Mouse (Mus musculus) CH12.LX (cell line): ENCODE measurements at regions not wholly inside any gene's neighbourhood (a gene's known extent, or its start where the extent isn't known, plus 50 kb on each side); places are given as distances from the start of the nearest gene placed in this dataset.

Experiments used
- DNase-seq: peaks from one replicate; pipeline ENCODE4 v3.0.0-alpha.2; 2013; ENCODE audit errors: extremely low read depth
- H3K27ac ChIP-seq: 2 replicates; pipeline ENCODE4 v1.5.1; 2012; ENCODE audit warnings: low read depth, mild to moderate bottlenecking, control low read depth, moderate library complexity; ENCODE audit not compliant: insufficient read depth
- H3K27me3 ChIP-seq: replicated peaks from 2 replicates; pipeline ENCODE3; 2012; ENCODE audit warnings: inconsistent platforms
- H3K36me3 ChIP-seq, 2 experiments: replicated peaks in 1 of 2; 2 replicates each; pipeline versions ENCODE3 to v1.6.1; 2012; ENCODE audit warnings: inconsistent platforms in 1 of 2, low read length in 1 of 2, mild to moderate bottlenecking in 1 of 2, mixed read lengths in 1 of 2, moderate library complexity in 1 of 2; ENCODE audit not compliant: control insufficient read depth in 1 of 2, insufficient read depth in 1 of 2
- H3K4me1 ChIP-seq, 2 experiments: 2 replicates each; pipeline ENCODE4 v1.6.1; 2012; ENCODE audit warnings: inconsistent platforms in 1 of 2, moderate library complexity in 1 of 2; ENCODE audit not compliant: insufficient read depth in 2 of 2, control insufficient read depth in 1 of 2
- H3K4me2 ChIP-seq: 2 replicates; pipeline ENCODE4 v1.6.1; 2012; ENCODE audit warnings: low read depth, mild to moderate bottlenecking, control low read depth; ENCODE audit not compliant: poor library complexity, insufficient read depth, severe bottlenecking
- H3K4me3 ChIP-seq, 3 experiments: fragments of 150-350 bp in 1 of 3; sonication (generic) in 1 of 3; replicated peaks in 1 of 3; 2 replicates each; pipeline versions ENCODE3 to v1.5.1; 2011 to 2012; ENCODE audit warnings: low read depth in 2 of 3, low read length in 2 of 3, mild to moderate bottlenecking in 2 of 3, moderate library complexity in 2 of 3, control low read depth in 1 of 3, improper control_type of control experiment in 1 of 3, inconsistent platforms in 1 of 3, mixed read lengths in 1 of 3; ENCODE audit not compliant: poor library complexity in 1 of 3
- H3K79me2 ChIP-seq: replicated peaks from 2 replicates; pipeline ENCODE4 v1.6.1; 2012; ENCODE audit warnings: mild to moderate bottlenecking, moderate library complexity; ENCODE audit not compliant: control insufficient read depth, poor library complexity, insufficient read depth, severe bottlenecking; ENCODE audit errors: extremely low read depth
- H3K9ac ChIP-seq: 2 replicates; pipeline ENCODE4 v1.6.1; 2012; ENCODE audit warnings: low read depth, mild to moderate bottlenecking, control low read depth, moderate library complexity; ENCODE audit not compliant: insufficient read depth
- H3K9me3 ChIP-seq: replicated peaks from 2 replicates; pipeline ENCODE3; 2012; ENCODE audit warnings: low read length, inconsistent platforms, mixed read lengths
- CHD1 ChIP-seq: IDR thresholded peaks from 2 replicates; pipeline ENCODE4 v1.6.1; 2012; ENCODE audit warnings: low read depth, low read length, improper control_type of control experiment, inconsistent platforms
- CHD2 ChIP-seq: IDR thresholded peaks from 2 replicates; pipeline ENCODE4 v1.6.1; 2011; ENCODE audit warnings: low read length, improper control_type of control experiment
- ELF1 ChIP-seq: IDR thresholded peaks from 2 replicates; pipeline ENCODE4 v1.6.1; 2014; ENCODE audit warnings: low read depth, mild to moderate bottlenecking, inconsistent platforms, low read length, improper control_type of control experiment
- EP300 ChIP-seq: IDR thresholded peaks from 2 replicates; pipeline ENCODE4 v1.6.1; 2011; ENCODE audit warnings: low read length, improper control_type of control experiment
- JUND ChIP-seq: conservative IDR thresholded peaks from 2 replicates; pipeline ENCODE4 v1.6.1; 2011; ENCODE audit warnings: low read depth, low read length, improper control_type of control experiment
- KAT2A ChIP-seq: IDR thresholded peaks from 2 replicates; pipeline ENCODE4 v1.6.1; 2012; ENCODE audit warnings: low read length, improper control_type of control experiment, inconsistent platforms; ENCODE audit not compliant: insufficient replicate concordance
- MAX ChIP-seq: IDR thresholded peaks from 2 replicates; pipeline ENCODE4 v1.6.1; 2011; ENCODE audit warnings: low read length, improper control_type of control experiment
- MEF2A ChIP-seq: IDR thresholded peaks from 2 replicates; pipeline ENCODE4 v1.6.1; 2014; ENCODE audit warnings: low read depth, mild to moderate bottlenecking, inconsistent platforms, low read length, improper control_type of control experiment, borderline replicate concordance
- MXI1 ChIP-seq: IDR thresholded peaks from 2 replicates; pipeline ENCODE4 v1.6.1; 2011; ENCODE audit warnings: mild to moderate bottlenecking, low read depth, low read length, improper control_type of control experiment
- NRF1 ChIP-seq: IDR thresholded peaks from 2 replicates; pipeline ENCODE4 v1.6.1; 2014; ENCODE audit warnings: low read depth, mild to moderate bottlenecking, inconsistent platforms, low read length, improper control_type of control experiment, moderate library complexity
- POLR2A ChIP-seq: IDR thresholded peaks from 2 replicates; pipeline ENCODE4 v1.6.1; 2011; ENCODE audit warnings: low read depth, mild to moderate bottlenecking, improper control_type of control experiment, low read length
- SMC3 ChIP-seq: IDR thresholded peaks from 2 replicates; pipeline ENCODE4 v1.6.1; 2011; ENCODE audit warnings: low read depth, low read length, improper control_type of control experiment
- TBP ChIP-seq: conservative IDR thresholded peaks from 2 replicates; pipeline ENCODE4 v1.6.1; 2011; ENCODE audit warnings: low read depth, low read length, improper control_type of control experiment
- TCF12 ChIP-seq: IDR thresholded peaks from 2 replicates; pipeline ENCODE4 v1.6.1; 2014; ENCODE audit warnings: low read depth, mild to moderate bottlenecking, inconsistent platforms, low read length, improper control_type of control experiment
- USF1 ChIP-seq: IDR thresholded peaks from 2 replicates; pipeline ENCODE4 v1.6.1; 2014; ENCODE audit warnings: low read depth, mild to moderate bottlenecking, inconsistent platforms, low read length, improper control_type of control experiment
- USF2 ChIP-seq: conservative IDR thresholded peaks from 2 replicates; pipeline ENCODE4 v1.6.1; 2011; ENCODE audit warnings: low read depth, low read length, improper control_type of control experiment
- ZNF384 ChIP-seq: IDR thresholded peaks from 2 replicates; pipeline ENCODE4 v1.6.1; 2012; ENCODE audit warnings: low read depth, low read length, improper control_type of control experiment, inconsistent platforms
- dilution Hi-C: fragments of 300-500 bp; cut with MboI; formaldehyde crosslinking; loops from 2 replicates; pipeline ENCODE4 v1.14.3; 2020; ENCODE audit warnings: low sequenced_read_pairs; ENCODE audit not compliant: extremely low pct_unique_long_range_greater_than_20kb, extremely low pct_ligation_motif_present
- in situ Hi-C: fragments of 300-500 bp; cut with MboI; formaldehyde crosslinking; loops from 3 replicates; pipeline ENCODE4 v1.14.3; 2019; ENCODE audit warnings: low sequenced_read_pairs, low pct_ligation_motif_present, low pct_unique_long_range_greater_than_20kb, mixed read lengths

- Histone ChIP-seq H3K4me3 (no peak overlapping the region), H3K9ac (no peak overlapping the region), H3K9me3 (peaks cover 46% of the 10 kb centered on the region), H3K4me1 (no peaks in the 10 kb centered on the region), H3K27me3 (no peaks in the 10 kb centered on the region)
- no peak for DNase-seq
- in situ Hi-C loops, result no loop called here
- TF ChIP-seq ZNF384 (no peak), MXI1 (no peak), MEF2A (no peak), USF1 (no peak), CHD2 (no peak), USF2 (no peak), MAX (no peak)
- TF ChIP-seq, all 38 proteins: peak for 0
- no peaks in the 10 kb centered on the region for H3K79me2 ChIP-seq
- no peak overlapping the region for H3K27ac ChIP-seq
- H3K4me2 ChIP-seq, result no peak overlapping the region
- H3K36me3 ChIP-seq, result no peaks in the 10 kb centered on the region
- dilution Hi-C loops, result no loop called here
These were observed 338.1 kb upstream of the Sox11 start for GRCm38 (mm10) chr12:27680459-27680858.

GRCm38 (mm10) chr12:27673404-27673803 is 331.0 kb upstream of the Sox11 start:
- DNase-seq, result no peak
- no peaks in the 10 kb centered on the region for H3K27me3 ChIP-seq
- H3K79me2 ChIP-seq, result no peaks in the 10 kb centered on the region
- no peak overlapping the region for H3K4me2 ChIP-seq
- H3K9me3 ChIP-seq, result peaks cover 51% of the 10 kb centered on the region
- no peak for TF ChIP-seq POLR2A
- TF ChIP-seq CHD1, result no peak
- no peak for TF ChIP-seq SMC3
- no peak for TF ChIP-seq NRF1
- no peak for TF ChIP-seq TCF12
- TF ChIP-seq KAT2A, result no peak
- TF ChIP-seq ELF1, result no peak
- TF ChIP-seq JUND, result no peak
- TF ChIP-seq TBP, result no peak
- no peak for TF ChIP-seq EP300
- H3K9ac ChIP-seq, result no peak overlapping the region
- dilution Hi-C loops (no loop called here), in situ Hi-C loops (no loop called here)
- H3K4me3 ChIP-seq, result no peak overlapping the region
- H3K27ac ChIP-seq, result no peak overlapping the region
- no peaks in the 10 kb centered on the region for H3K4me1 ChIP-seq
- H3K36me3 ChIP-seq, result no peaks in the 10 kb centered on the region
